Mouse (Mus musculus) cortical plate, adult 2 months (tissue): ENCODE data around the gene Uhrf1bp1l.

Experiments used
- CTCF ChIP-seq: fragments of 200-500 bp; IDR thresholded peaks from 2 replicates; pipeline ENCODE4 v1.5.1; 2011; ENCODE audit warnings: mild to moderate bottlenecking, control low read depth, low read length; ENCODE audit not compliant: insufficient read depth; ENCODE audit errors: extremely low read depth
- POLR2A ChIP-seq: fragments of 200-500 bp; IDR thresholded peaks from 2 replicates; pipeline ENCODE4 v1.6.1; 2011; ENCODE audit warnings: mild to moderate bottlenecking, low read length, control low read depth; ENCODE audit not compliant: insufficient read depth; ENCODE audit errors: extremely low read depth

- TF ChIP-seq CTCF: no peak
- no peak for TF ChIP-seq POLR2A
These were observed 41.7 kb upstream of the Uhrf1bp1l start for GRCm38 (mm10) chr10:89703042-89703441.
